Mouse (Mus musculus) forebrain, embryonic 12.5 days (tissue): ENCODE data around the gene Garnl3. TPM values are rescaled to one million over a fixed set of nuclear protein-coding genes. Genes with fewer than 3 reads are reported as not detected.

Experiments
- ATAC-seq: fragments of 200-750 bp; cut with Nextera tagmentation; 2 replicates; pipeline ENCODE4 v1.8.0; 2017; ENCODE audit warnings: moderate TSS enrichment; ENCODE audit not compliant: low FRiP score
- H3K27ac ChIP-seq: fragments of 300-500 bp; sonication (generic); 2 replicates; pipeline ENCODE4 v1.5.1; 2016; ENCODE audit warnings: mild to moderate bottlenecking
- H3K27me3 ChIP-seq: fragments of 300-500 bp; sonication (generic); 2 replicates; pipeline ENCODE4 v1.6.1; 2016; ENCODE audit warnings: mild to moderate bottlenecking
- H3K36me3 ChIP-seq: fragments of 300-500 bp; sonication (generic); replicated peaks from 2 replicates; pipeline ENCODE4 v1.6.1; 2016; ENCODE audit warnings: mild to moderate bottlenecking
- H3K4me1 ChIP-seq: fragments of 300-500 bp; sonication (generic); 2 replicates; pipeline ENCODE4 v1.6.1; 2016
- H3K4me2 ChIP-seq: fragments of 300-500 bp; sonication (generic); 2 replicates; pipeline ENCODE4 v1.6.1; 2016; ENCODE audit warnings: mild to moderate bottlenecking, moderate library complexity
- H3K4me3 ChIP-seq: fragments of 300-500 bp; sonication (generic); replicated peaks from 2 replicates; pipeline ENCODE4 v1.5.1; 2016; ENCODE audit warnings: mild to moderate bottlenecking
- H3K9ac ChIP-seq: fragments of 300-500 bp; sonication (generic); 2 replicates; pipeline ENCODE4 v1.6.1; 2016; ENCODE audit warnings: mild to moderate bottlenecking
- H3K9me3 ChIP-seq: fragments of 300-500 bp; sonication (generic); 2 replicates; pipeline ENCODE4 v1.6.1; 2016
- WGBS: fragments of 180-500 bp; shearing (Covaris S2); methylation state at CpG from one replicate; pipeline ENCODE4 v1.1.7; 2016; 5-methylcytosine and 5-hydroxymethylcytosine counted together
- polyA plus RNA-seq: library from polyadenylated mRNA; unstranded; fragments of >200 nt; fragmentation: Nextera tagmentation; extraction: Ambion mirVana; gene quantifications from 2 replicates; pipeline ENCODE4 v1.2.1, GENCODE M21; 2016

Gene Garnl3
- polyA plus RNA-seq, 1 experiment from 2014 or later = 14.5 TPM

GRCm38 (mm10) chr2:33074931-33075330, 56.5 kb downstream of the Garnl3 start:
- no peak overlapping the region for H3K4me2 ChIP-seq
- ATAC-seq = no peak
- no peaks in the 10 kb centered on the region for H3K36me3 ChIP-seq
- no peak overlapping the region for H3K9ac ChIP-seq
- no peak overlapping the region for H3K4me3 ChIP-seq
- peaks cover 19% of the 10 kb centered on the region for H3K4me1 ChIP-seq
- WGBS = 57% methylated on average over 2 of the region's 2 CpGs
- H3K27ac ChIP-seq = no peak overlapping the region
- H3K27me3 ChIP-seq = no peaks in the 10 kb centered on the region
- H3K9me3 ChIP-seq = no peaks in the 10 kb centered on the region

- Histone ChIP-seq H3K27me3 (no peaks in the 10 kb centered on the region), H3K27ac (no peak overlapping the region), H3K4me3 (no peak overlapping the region), H3K9ac (no peak overlapping the region), H3K4me1 (peaks cover 19% of the 10 kb centered on the region), H3K9me3 (no peaks in the 10 kb centered on the region), H3K4me2 (no peak overlapping the region), H3K36me3 (no peaks in the 10 kb centered on the region)
- no peak for ATAC-seq
- WGBS = 90% methylated on average over 3 of the region's 3 CpGs
Measured at GRCm38 (mm10) chr2:33074188-33074587, 57.3 kb downstream of the Garnl3 start.

GRCm38 (mm10) chr2:33072333-33072732, 59.1 kb downstream of the Garnl3 start:
- H3K4me2 ChIP-seq = no peak overlapping the region
- no peak overlapping the region for H3K9ac ChIP-seq
- 85% methylated on average over 2 of the region's 2 CpGs for WGBS
- H3K4me1 ChIP-seq = peaks cover 19% of the 10 kb centered on the region
- ATAC-seq = no peak
- no peaks in the 10 kb centered on the region for H3K9me3 ChIP-seq
- no peak overlapping the region for H3K27ac ChIP-seq
- H3K27me3 ChIP-seq = no peaks in the 10 kb centered on the region
- no peak overlapping the region for H3K4me3 ChIP-seq
- no peaks in the 10 kb centered on the region for H3K36me3 ChIP-seq

GRCm38 (mm10) chr2:33065610-33066009, 65.8 kb downstream of the Garnl3 start:
- WGBS = 56% methylated on average over 1 of the region's 1 CpGs

GRCm38 (mm10) chr2:33062744-33063143, 68.7 kb downstream of the Garnl3 start:
- no peak overlapping the region for H3K27ac ChIP-seq
- no peak overlapping the region for H3K4me2 ChIP-seq
- H3K9ac ChIP-seq = no peak overlapping the region
- ATAC-seq = no peak
- 0 out of 2 replicates have a peak, but pooled peaks cover 6% of the 10 kb centered on the region for H3K4me1 ChIP-seq
- no peaks in the 10 kb centered on the region for H3K9me3 ChIP-seq
- no peak overlapping the region for H3K4me3 ChIP-seq
- WGBS = 37% methylated on average over 8 of the region's 8 CpGs
- H3K36me3 ChIP-seq = no peaks in the 10 kb centered on the region
- no peaks in the 10 kb centered on the region for H3K27me3 ChIP-seq

More at GRCm38 (mm10) chr2:33065610-33066009, 65.8 kb downstream of the Garnl3 start:
- Histone ChIP-seq H3K36me3 (no peaks in the 10 kb centered on the region), H3K9ac (no peak overlapping the region), H3K4me3 (no peak overlapping the region), H3K4me1 (0 out of 2 replicates have a peak, but pooled peaks cover 6% of the 10 kb centered on the region), H3K4me2 (no peak overlapping the region), H3K27me3 (no peaks in the 10 kb centered on the region), H3K9me3 (no peaks in the 10 kb centered on the region), H3K27ac (no peak overlapping the region)
- ATAC-seq = no peak

- Histone ChIP-seq H3K36me3 (no peaks in the 10 kb centered on the region), H3K27ac (no peak overlapping the region), H3K4me1 (peaks cover 6% of the 10 kb centered on the region; the same call in 1 of the 2 replicates), H3K9ac (no peak overlapping the region), H3K27me3 (no peaks in the 10 kb centered on the region), H3K4me2 (no peak overlapping the region), H3K4me3 (no peak overlapping the region), H3K9me3 (no peaks in the 10 kb centered on the region)
- 87% methylated on average over 5 of the region's 5 CpGs for WGBS
- ATAC-seq = no peak
Measured at GRCm38 (mm10) chr2:33058926-33059325, 72.5 kb downstream of the Garnl3 start.

- no peak overlapping the region for H3K27ac ChIP-seq
- 88% methylated on average over 7 of the region's 7 CpGs for WGBS
Measured at GRCm38 (mm10) chr2:33057514-33057913, 73.9 kb downstream of the Garnl3 start.

GRCm38 (mm10) chr2:33053966-33054365, 77.5 kb downstream of the Garnl3 start:
- Histone ChIP-seq H3K27me3 (no peaks in the 10 kb centered on the region), H3K4me2 (no peak overlapping the region), H3K9ac (no peak overlapping the region), H3K4me1 (no peaks in the 10 kb centered on the region; the same call in 1 of the 2 replicates), H3K9me3 (no peaks in the 10 kb centered on the region), H3K27ac (no peak overlapping the region), H3K36me3 (no peaks in the 10 kb centered on the region), H3K4me3 (no peak overlapping the region)
- WGBS = 46% methylated on average over 10 of the region's 10 CpGs
- no peak for ATAC-seq

More at GRCm38 (mm10) chr2:33057514-33057913, 73.9 kb downstream of the Garnl3 start:
- H3K36me3 ChIP-seq = no peaks in the 10 kb centered on the region
- H3K9me3 ChIP-seq = no peaks in the 10 kb centered on the region
- ATAC-seq = no peak
- no peaks in the 10 kb centered on the region for H3K27me3 ChIP-seq
- H3K4me2 ChIP-seq = no peak overlapping the region
- H3K9ac ChIP-seq = no peak overlapping the region
- H3K4me3 ChIP-seq = no peak overlapping the region
- H3K4me1 ChIP-seq = peaks cover 4% of the 10 kb centered on the region; the same call in 1 of the 2 replicates

GRCm38 (mm10) chr2:33047360-33047759, 84.1 kb downstream of the Garnl3 start:
- H3K4me1 ChIP-seq = no peaks in the 10 kb centered on the region
- ATAC-seq = no peak

GRCm38 (mm10) chr2:33046919-33047318, 84.5 kb downstream of the Garnl3 start:
- Histone ChIP-seq H3K27me3 (no peaks in the 10 kb centered on the region), H3K36me3 (no peaks in the 10 kb centered on the region), H3K9ac (no peak overlapping the region), H3K4me1 (no peaks in the 10 kb centered on the region), H3K27ac (no peak overlapping the region), H3K4me2 (no peak overlapping the region), H3K9me3 (no peaks in the 10 kb centered on the region), H3K4me3 (no peak overlapping the region)
- WGBS = 67% methylated on average over 5 of the region's 5 CpGs
- ATAC-seq = no peak

More at GRCm38 (mm10) chr2:33047360-33047759, 84.1 kb downstream of the Garnl3 start:
- 74% methylated on average over 3 of the region's 3 CpGs for WGBS
- H3K27ac ChIP-seq = no peak overlapping the region
- no peak overlapping the region for H3K9ac ChIP-seq
- H3K27me3 ChIP-seq = no peaks in the 10 kb centered on the region
- H3K36me3 ChIP-seq = no peaks in the 10 kb centered on the region
- H3K4me2 ChIP-seq = no peak overlapping the region
- H3K4me3 ChIP-seq = no peak overlapping the region
- H3K9me3 ChIP-seq = no peaks in the 10 kb centered on the region

GRCm38 (mm10) chr2:33045899-33046298, 85.6 kb downstream of the Garnl3 start:
- H3K4me3 ChIP-seq = no peak overlapping the region
- H3K9ac ChIP-seq = no peak overlapping the region
- no peaks in the 10 kb centered on the region for H3K4me1 ChIP-seq
- no peaks in the 10 kb centered on the region for H3K9me3 ChIP-seq
- H3K27me3 ChIP-seq = no peaks in the 10 kb centered on the region
- no peak overlapping the region for H3K4me2 ChIP-seq
- WGBS = 87% methylated on average over 3 of the region's 3 CpGs
- H3K36me3 ChIP-seq = no peaks in the 10 kb centered on the region
- H3K27ac ChIP-seq = no peak overlapping the region
- no peak for ATAC-seq

GRCm38 (mm10) chr2:33042781-33043180, 88.7 kb downstream of the Garnl3 start:
- no peak overlapping the region for H3K9ac ChIP-seq
- no peak overlapping the region for H3K4me3 ChIP-seq
- no peaks in the 10 kb centered on the region for H3K9me3 ChIP-seq
- no peaks in the 10 kb centered on the region for H3K36me3 ChIP-seq
- H3K4me2 ChIP-seq = no peak overlapping the region
- no peak for ATAC-seq
- no peak overlapping the region for H3K27ac ChIP-seq
- no peaks in the 10 kb centered on the region for H3K27me3 ChIP-seq
- 86% methylated on average over 6 of the region's 6 CpGs for WGBS
- no peaks in the 10 kb centered on the region for H3K4me1 ChIP-seq

- Histone ChIP-seq H3K27me3 (no peaks in the 10 kb centered on the region), H3K36me3 (no peaks in the 10 kb centered on the region), H3K4me2 (no peak overlapping the region), H3K4me1 (no peaks in the 10 kb centered on the region), H3K4me3 (no peak overlapping the region), H3K9me3 (no peaks in the 10 kb centered on the region), H3K9ac (no peak overlapping the region), H3K27ac (no peak overlapping the region)
- WGBS = 77% methylated on average over 3 of the region's 3 CpGs
- no peak for ATAC-seq
Measured at GRCm38 (mm10) chr2:33041571-33041970, 89.9 kb downstream of the Garnl3 start.
